Mouse (Mus musculus) E14TG2a.4 (cell line): ENCODE results near the gene Rapgef4.

ENCODE experiments used
- CTCF ChIP-seq: conservative IDR thresholded peaks from 2 replicates; pipeline ENCODE4 v1.5.1; 2014; ENCODE audit warnings: low read length
- POU5F1 ChIP-seq: IDR thresholded peaks from 2 replicates; pipeline ENCODE4 v1.6.1; 2014; ENCODE audit warnings: low read length, borderline replicate concordance

GRCm38 (mm10) chr2:72239993-72240392 is 259.0 kb downstream of the Rapgef4 start:
- TF ChIP-seq CTCF = no peak
- no peak for TF ChIP-seq POU5F1
